Mouse (Mus musculus) liver, postnatal 0 days (tissue): ENCODE measurements around the gene E2f2. TPM values are rescaled to one million over a fixed set of nuclear protein-coding genes. Genes with fewer than 3 reads are reported as not detected.

ENCODE experiments used
- ATAC-seq: fragments of 200-750 bp; cut with Nextera tagmentation; 2 replicates; pipeline ENCODE4 v1.8.0; 2017; ENCODE audit warnings: mild to moderate bottlenecking, moderate library complexity
- DNase-seq: peaks from one replicate; pipeline ENCODE4 v3.0.0-alpha.2; 2016
- H3K27ac ChIP-seq: fragments of 300-500 bp; sonication (generic); 2 replicates; pipeline ENCODE4 v1.5.1; 2014; ENCODE audit warnings: antibody characterized with exemption, moderate library complexity, mild to moderate bottlenecking, low read depth
- H3K27me3 ChIP-seq: fragments of 300-500 bp; sonication (generic); 2 replicates; pipeline ENCODE4 v1.6.1; 2014; ENCODE audit warnings: low read length, control low read depth, mixed read lengths; ENCODE audit not compliant: insufficient read depth
- H3K36me3 ChIP-seq: fragments of 300-500 bp; sonication (generic); replicated peaks from 2 replicates; pipeline ENCODE4 v1.6.1; 2014; ENCODE audit warnings: mild to moderate bottlenecking, control low read depth, low read length, moderate library complexity, mixed read lengths; ENCODE audit not compliant: insufficient read depth
- H3K4me1 ChIP-seq: fragments of 300-500 bp; sonication (generic); 2 replicates; pipeline ENCODE4 v1.6.1; 2014; ENCODE audit warnings: antibody characterized with exemption, mild to moderate bottlenecking, control low read depth; ENCODE audit not compliant: insufficient read depth
- H3K4me2 ChIP-seq: fragments of 300-500 bp; sonication (generic); 2 replicates; pipeline ENCODE4 v1.6.1; 2014; ENCODE audit warnings: low read depth, mild to moderate bottlenecking, low read length, moderate library complexity, mixed read lengths
- H3K4me3 ChIP-seq: fragments of 300-500 bp; sonication (generic); 2 replicates; pipeline ENCODE4 v1.5.1; 2014; ENCODE audit warnings: low read depth, low read length
- H3K9ac ChIP-seq: fragments of 300-500 bp; sonication (generic); replicated peaks from 2 replicates; pipeline ENCODE4 v1.6.1; 2014; ENCODE audit warnings: mild to moderate bottlenecking, moderate library complexity
- H3K9me3 ChIP-seq: fragments of 300-500 bp; sonication (generic); 2 replicates; pipeline ENCODE4 v1.6.1; 2016; ENCODE audit warnings: mild to moderate bottlenecking, control low read depth, low read length, mixed read lengths
- CTCF ChIP-seq: sonication (generic); IDR thresholded peaks from 2 replicates; pipeline ENCODE4 v1.5.1; 2016; ENCODE audit warnings: antibody characterized with exemption, low read depth
- EP300 ChIP-seq: IDR thresholded peaks from 2 replicates; pipeline ENCODE4 v1.6.1; 2016; ENCODE audit warnings: antibody characterized with exemption, low read depth, mild to moderate bottlenecking
- WGBS: fragments of 180-500 bp; shearing (Covaris S2); extraction: QIAGEN DNeasy Blood & Tissue Kit; methylation state at CpG from one replicate; pipeline ENCODE4 v1.1.7; 2014; ENCODE audit not compliant: insufficient replicate concordance; 5-methylcytosine and 5-hydroxymethylcytosine counted together
- polyA plus RNA-seq: library from polyadenylated mRNA; unstranded; fragments of >200 nt; fragmentation: Nextera tagmentation; extraction: Ambion mirVana; gene quantifications from 2 replicates; pipeline ENCODE4 v1.2.1, GENCODE M21; 2015

E2f2 gene
- polyA plus RNA-seq, 1 experiment from 2014 or later = 48.6 TPM

DNA sequence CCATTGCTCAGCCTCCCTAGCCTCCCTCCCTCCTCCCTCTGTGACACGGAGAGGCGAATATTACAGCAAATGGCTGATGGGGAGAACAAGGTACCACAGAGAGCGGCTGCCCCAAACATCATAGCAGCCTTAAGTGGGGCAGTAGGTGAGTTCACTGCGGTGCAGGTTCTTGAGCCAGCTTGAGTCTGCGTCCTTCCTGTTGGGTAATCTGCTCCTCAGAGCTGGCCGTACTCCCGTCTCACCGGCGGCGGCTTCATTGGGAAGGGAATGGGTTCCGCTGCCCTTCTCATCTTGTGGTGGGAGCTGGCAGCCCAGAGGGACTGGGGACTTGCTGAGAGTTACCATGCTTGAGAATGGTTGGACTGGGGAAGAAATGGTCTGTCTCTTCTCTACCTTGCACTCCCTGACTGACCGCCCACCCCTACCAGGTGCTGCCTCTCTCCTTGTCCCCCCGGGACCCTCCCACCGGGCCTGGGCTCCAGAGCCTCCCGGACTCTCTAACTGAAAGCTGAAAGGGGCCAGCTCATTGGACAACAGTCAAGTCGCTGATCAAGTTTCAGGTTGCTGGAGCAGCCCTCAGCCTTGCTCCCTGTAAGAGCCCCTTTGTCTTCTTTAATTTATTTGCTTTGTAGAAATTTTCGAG, 48.1 kb downstream of the E2f2 start:
- Histone ChIP-seq H3K27ac (no peak overlapping the region), H3K4me2 (no peak overlapping the region), H3K9me3 (no peaks in the 10 kb centered on the region), H3K27me3 (0 out of 2 replicates have a peak, but pooled peaks cover 7% of the 10 kb centered on the region), H3K36me3 (no peaks in the 10 kb centered on the region), H3K4me1 (no peaks in the 10 kb centered on the region), H3K4me3 (no peak overlapping the region), H3K9ac (no peak overlapping the region)
- DNase-seq (no peak), ATAC-seq (no peak)
- TF ChIP-seq EP300 (no peak), CTCF (no peak)
- WGBS = 17% methylated on average over 17 of the region's 17 CpGs

DNA sequence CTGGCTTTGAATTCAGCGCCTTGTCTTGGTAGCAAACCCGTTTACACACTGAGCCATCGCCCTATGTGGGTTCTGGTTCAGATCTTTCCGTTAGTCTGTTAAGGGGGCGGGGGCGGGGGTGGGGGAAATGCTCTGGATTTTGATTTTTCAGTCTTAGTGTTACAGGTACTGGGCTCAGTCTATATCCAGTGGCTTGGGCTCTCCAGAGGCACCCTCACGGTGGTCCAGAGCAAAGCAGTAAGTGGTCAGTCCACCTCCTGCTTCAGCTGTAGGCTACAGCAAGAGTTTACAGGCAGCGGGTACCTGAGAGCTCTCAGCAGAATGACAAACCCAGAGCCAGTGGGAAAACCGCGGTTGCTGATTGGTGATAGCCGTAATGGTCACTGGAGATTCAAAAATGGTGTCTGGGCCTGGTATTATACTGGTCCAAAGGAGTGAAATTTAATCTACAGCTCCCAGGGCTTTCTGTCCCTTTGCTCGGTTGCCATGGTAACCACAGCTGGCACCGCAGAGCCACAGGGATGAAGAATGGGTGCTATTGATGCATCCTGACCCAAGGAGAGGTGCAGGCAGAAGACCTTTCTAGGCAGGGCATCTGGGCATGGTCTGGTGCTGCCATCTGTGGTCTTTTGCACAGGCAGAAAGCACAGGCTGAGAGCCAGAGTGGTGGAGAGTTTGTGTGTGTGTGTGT, 51.5 kb downstream of the E2f2 start:
- H3K27me3 ChIP-seq = 0 out of 2 replicates have a peak, but pooled peaks cover 5% of the 10 kb centered on the region
- no peak for DNase-seq
- no peaks in the 10 kb centered on the region for H3K9me3 ChIP-seq
- H3K4me3 ChIP-seq = no peak overlapping the region
- H3K4me1 ChIP-seq = no peaks in the 10 kb centered on the region
- no peak overlapping the region for H3K27ac ChIP-seq
- TF ChIP-seq CTCF (no peak), EP300 (no peak)
- no peak overlapping the region for H3K4me2 ChIP-seq
- ATAC-seq = no peak
- no peak overlapping the region for H3K9ac ChIP-seq
- WGBS = 68% methylated on average over 13 of the region's 13 CpGs
- no peaks in the 10 kb centered on the region for H3K36me3 ChIP-seq

DNA sequence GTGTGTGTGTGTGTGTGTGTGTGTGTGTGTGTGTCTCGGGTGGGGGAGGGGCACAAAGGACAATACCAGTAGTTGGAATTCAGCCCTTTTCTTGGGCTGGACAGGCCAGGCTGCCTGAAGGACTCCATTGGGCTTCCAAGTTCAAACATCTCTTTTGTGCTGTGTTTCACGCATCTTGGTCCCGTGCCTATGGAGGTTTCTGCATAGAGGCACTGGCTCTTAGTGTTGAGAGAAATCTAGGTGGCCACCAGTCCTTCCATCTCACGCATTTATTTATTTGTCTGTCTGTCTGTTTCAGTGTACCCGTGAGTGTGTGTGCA, 52.0 kb downstream of the E2f2 start:
- no peak overlapping the region for H3K4me3 ChIP-seq
- H3K4me1 ChIP-seq = no peaks in the 10 kb centered on the region
- DNase-seq (no peak), ATAC-seq (no peak)
- no peak overlapping the region for H3K9ac ChIP-seq
- H3K36me3 ChIP-seq = no peaks in the 10 kb centered on the region
- no peak for TF ChIP-seq EP300
- no peak for TF ChIP-seq CTCF
- H3K9me3 ChIP-seq = no peaks in the 10 kb centered on the region
- H3K27ac ChIP-seq = no peak overlapping the region
- 69% methylated on average over 5 of the region's 5 CpGs for WGBS
- H3K4me2 ChIP-seq = no peak overlapping the region
- H3K27me3 ChIP-seq = 0 out of 2 replicates have a peak, but pooled peaks cover 4% of the 10 kb centered on the region

DNA sequence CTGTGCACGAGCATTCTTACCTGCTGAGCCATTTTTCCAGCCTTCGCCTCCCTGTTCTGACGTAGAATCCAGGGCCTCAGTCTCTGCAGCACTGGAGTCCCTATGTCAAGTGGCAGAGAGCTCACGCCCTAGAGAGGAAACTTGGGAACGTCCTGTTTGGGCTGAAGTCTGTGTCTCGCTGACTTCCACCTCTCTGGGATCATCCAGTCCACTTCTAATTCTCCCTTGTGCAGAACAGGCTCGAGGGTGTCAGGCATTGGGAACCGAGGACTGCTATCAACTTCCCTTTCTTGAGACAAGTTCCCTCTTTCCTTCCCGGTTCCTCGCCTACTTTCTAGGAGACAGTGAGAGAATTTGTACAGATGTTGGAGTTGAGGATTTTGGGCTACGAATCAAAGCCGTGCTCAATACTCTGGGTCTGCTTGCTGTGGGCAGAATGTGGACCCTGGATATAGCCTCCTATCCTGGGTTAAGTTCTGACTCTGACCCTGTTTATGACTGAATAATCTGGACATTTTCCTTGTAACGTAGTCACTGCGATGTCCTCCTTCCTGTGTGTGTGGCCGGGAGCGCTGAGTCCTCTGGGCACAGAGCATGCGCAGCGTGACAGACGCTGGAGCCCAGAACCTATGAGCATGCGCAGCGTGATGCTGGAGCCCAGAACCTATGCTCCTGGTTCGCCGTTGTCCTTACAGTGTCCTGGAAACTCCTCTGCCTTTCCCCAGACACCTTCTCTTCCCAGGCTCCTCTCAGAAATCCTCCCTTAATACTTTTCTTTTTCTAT, 52.7 kb downstream of the E2f2 start:
- DNase-seq (no peak), ATAC-seq (no peak)
- no peaks in the 10 kb centered on the region for H3K4me1 ChIP-seq
- no peaks in the 10 kb centered on the region for H3K36me3 ChIP-seq
- H3K27ac ChIP-seq = no peak overlapping the region
- WGBS = 60% methylated on average over 23 of the region's 23 CpGs
- no peak overlapping the region for H3K4me2 ChIP-seq
- no peak overlapping the region for H3K9ac ChIP-seq
- TF ChIP-seq EP300 (no peak), CTCF (no peak)
- H3K9me3 ChIP-seq = no peaks in the 10 kb centered on the region
- H3K4me3 ChIP-seq = no peak overlapping the region
- 0 out of 2 replicates have a peak, but pooled peaks cover 2% of the 10 kb centered on the region for H3K27me3 ChIP-seq

DNA sequence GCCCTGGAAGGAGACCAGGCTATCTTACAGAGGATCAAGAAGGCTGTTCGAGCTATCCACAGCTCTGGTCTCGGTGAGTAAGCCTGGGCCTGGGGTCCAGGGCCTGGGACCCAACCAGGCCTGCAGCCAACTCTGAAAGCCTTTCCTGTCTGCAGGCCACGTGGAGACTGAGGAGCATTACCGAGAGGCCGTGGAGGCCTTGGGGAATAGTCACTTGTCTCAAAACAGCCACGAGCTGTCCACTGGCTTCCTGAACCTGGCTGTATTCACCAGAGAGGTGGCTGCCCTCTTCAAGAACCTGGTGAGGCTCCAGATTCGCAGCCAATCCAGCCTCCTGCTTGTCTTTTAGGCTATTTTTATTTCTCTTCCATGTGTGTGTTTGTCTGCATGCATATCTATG, 55.2 kb downstream of the E2f2 start:
- TF ChIP-seq EP300 (no peak), CTCF (no peak)
- ATAC-seq = no peak
- Histone ChIP-seq H3K9me3 (no peaks in the 10 kb centered on the region), H3K4me2 (no peak overlapping the region), H3K27ac (no peak overlapping the region), H3K27me3 (no peaks in the 10 kb centered on the region), H3K4me3 (no peak overlapping the region), H3K36me3 (no peaks in the 10 kb centered on the region), H3K9ac (no peak overlapping the region), H3K4me1 (no peaks in the 10 kb centered on the region)
- no peak for DNase-seq
- WGBS = 60% methylated on average over 7 of the region's 7 CpGs

DNA sequence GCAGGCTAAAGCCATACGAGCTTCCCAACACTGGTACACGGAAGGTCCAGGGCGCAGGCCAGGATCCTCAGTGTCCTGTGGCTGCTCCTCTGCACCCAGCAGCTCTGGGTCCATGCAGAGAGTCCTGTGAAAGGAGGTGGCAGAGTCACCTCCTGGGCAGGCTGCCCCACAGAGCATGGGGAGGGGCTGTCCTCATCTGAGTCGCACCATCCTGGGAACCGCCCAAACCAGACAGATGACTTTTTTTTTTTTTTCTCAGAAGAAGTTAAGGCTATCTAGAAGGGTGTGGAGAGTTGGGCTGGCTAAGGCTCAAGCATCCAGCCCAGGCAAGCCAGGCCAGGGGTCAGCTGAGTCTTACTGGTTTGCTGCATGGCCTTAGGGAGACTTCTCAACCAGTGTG, 56.4 kb downstream of the E2f2 start:
- TF ChIP-seq CTCF (no peak), EP300 (no peak)
- no peak overlapping the region for H3K9ac ChIP-seq
- ATAC-seq (no peak), DNase-seq (no peak)
- H3K4me3 ChIP-seq = no peak overlapping the region
- H3K9me3 ChIP-seq = no peaks in the 10 kb centered on the region
- H3K36me3 ChIP-seq = no peaks in the 10 kb centered on the region
- 80% methylated on average over 5 of the region's 5 CpGs for WGBS
- no peak overlapping the region for H3K27ac ChIP-seq
- H3K4me2 ChIP-seq = no peak overlapping the region
- no peaks in the 10 kb centered on the region for H3K27me3 ChIP-seq
- H3K4me1 ChIP-seq = no peaks in the 10 kb centered on the region
